Mouse (Mus musculus): ENCODE data around the gene Tex26.

The Tex26 gene

DNA sequence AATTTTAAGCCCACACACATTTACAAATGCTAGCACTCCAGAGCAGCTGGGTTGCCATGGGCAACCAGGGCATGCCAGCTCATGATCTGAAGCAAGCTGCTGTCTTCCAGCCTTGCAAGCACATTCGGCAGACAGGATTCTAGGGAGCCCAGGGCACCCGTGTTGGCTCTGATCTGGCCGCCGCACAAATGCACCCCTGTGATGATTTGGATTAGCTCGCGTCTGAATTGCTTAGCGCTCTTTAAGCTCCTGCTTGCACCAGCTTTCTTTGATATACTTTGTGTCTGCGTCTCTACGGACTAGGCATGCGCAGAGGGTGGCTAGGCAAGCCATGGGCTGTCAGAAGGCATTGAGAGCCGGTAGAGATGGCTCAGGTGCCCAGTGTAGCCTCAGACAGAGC lies 49.7 kb downstream of the Tex26 start:
- DNase-seq (ENCODE audit: low spot score), result peak; percentile 76

DNA sequence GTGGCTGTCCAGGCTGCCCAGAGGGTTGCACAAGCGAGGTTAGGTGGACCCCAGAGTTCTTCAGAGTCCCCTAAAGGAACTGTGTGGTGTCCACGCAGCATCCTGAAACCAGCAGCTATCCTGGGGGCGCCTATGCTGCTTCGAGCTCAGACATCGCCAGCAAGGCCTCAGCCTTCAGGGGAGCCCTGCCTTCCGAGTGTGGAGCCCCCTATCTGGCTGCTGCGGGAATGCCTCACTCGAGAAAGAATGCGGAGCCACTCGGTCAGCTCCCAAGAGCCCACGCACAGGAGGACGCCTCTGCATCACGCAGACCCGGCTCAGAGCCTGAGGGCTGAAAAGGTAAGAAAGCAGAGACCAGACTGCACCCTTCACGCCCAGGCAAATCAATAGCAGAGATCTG lies 50.8 kb downstream of the Tex26 start:
- no peak for DNase-seq (ENCODE audit: low spot score)

DNA sequence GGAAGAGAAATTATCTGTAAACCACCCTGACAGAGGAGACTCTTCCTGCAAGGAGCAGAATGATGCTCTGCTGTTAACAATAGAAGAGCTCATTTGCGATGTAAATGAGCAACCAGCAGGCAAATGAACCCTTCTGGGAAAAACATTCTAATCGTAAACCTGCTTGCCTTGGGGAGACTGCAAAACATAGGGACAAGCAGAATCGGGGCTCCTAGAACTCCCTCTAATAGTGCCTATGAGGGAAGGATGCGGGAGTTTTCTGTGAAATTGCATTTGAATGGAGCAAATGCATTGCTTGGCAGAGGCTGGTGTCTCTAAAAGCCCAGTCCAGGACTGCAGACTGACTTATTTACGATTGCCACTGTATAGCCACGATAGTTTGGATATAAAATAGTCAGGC lies 56.2 kb downstream of the Tex26 start:
- DNase-seq (ENCODE audit: low spot score), result no peak

DNA sequence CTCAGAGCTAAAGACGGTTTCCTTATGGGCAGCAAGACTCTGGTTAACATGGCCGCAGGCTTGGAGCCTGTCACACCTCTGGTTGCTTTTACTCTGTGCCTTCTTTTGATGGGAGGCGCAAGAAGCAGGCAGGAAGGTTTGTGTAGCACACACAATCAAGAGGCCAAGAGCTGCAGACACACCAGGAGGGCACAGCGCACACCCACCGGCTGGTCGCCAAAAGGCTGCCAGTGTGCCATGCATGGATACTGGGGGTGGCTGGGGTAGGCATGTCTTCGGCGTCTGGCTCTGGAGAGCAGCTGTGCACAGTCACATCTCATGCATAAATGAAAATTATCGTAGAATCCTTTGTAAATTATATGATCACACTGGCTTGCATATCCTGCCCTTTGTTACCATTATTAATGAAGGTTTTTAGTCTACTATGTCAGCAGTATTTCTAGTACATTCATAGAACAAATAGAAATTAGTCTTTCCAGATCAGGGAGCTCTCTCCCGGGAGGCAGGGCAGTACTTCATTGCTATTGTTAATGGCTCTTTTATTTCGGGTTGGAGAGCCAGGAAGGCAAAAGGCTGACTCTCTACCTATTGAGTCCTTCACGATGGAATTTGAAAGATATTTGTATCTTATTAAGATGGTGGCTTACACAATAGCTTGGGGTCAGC lies 57.1 kb downstream of the Tex26 start:
- DNase-seq (ENCODE audit: low spot score), result no peak

DNA sequence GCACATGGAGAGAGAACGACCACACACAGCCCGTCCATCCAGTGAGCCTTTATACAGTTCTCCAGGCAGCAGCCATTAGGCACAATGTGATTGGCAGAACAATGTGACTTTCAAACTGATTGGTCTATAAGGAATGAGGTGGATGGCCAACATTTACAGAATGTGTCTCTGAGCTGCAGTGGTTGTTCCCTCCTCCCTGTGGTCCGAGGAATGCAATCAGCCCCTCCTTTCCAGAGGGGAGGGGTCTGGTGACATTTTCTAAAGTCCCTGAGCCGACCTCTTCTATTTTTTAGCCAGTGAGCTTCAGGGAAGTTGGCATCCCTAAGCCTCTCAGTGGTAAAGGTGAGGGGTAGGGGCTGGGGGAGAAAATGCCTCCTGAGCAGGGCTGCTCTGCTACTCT lies 60.5 kb downstream of the Tex26 start:
- DNase-seq (ENCODE audit: low spot score), result no peak

DNA sequence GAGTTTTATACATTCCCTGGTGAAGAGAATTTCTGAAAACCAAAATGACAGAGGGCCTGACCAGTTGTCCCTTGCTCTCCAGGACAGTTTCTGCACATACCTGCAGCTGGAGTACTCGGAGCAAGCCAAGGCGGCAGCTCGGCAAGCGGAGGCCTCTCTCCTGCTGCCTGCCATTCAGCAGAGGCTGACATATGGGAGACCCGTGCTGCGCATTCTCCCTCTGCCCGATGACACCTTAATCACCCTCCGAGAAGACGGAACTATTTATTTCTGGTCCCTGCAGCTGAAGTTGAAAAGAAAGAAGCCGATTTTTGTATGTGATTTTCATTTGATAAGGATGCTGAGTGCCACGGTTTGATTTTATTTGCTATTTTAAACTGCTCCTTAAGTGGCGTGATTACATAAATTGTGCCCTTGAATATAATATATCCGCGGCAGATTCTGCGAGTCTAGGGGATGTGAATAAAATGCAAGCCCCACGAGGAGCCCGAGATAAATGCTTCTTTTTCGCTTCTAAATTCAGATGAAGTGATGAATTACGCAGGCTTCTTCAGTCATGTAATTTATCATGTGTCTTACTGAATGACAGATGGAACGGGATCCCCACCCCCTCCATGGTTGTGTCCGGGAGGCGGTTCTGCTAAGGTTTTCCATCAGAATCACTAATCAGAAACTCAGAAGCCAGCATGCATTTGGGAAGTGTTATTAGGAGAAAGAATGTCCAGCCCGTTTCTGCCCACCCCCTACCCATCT lies 64.1 kb downstream of the Tex26 start:
- no peak for DNase-seq (ENCODE audit: low spot score)

DNA sequence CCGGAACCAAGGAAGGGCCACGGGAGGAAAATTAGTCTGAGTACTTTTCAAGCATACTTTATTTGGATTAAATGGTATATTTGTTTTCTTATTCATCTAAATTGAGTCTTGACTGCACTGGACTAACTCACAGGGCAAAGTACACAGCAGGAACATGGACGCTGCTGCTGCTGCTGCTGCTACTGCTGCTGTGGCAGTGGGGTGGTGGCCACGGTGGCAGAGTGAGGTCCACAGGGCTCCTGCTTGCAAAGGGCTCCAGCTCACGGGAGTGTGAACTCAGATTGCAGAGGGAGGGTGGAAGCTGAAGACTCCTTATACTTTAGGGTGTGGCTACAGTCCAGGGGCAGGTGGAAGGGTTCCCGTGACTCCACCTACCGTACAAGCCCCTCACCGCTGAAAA lies 65.5 kb downstream of the Tex26 start:
- no peak for DNase-seq (ENCODE audit: low spot score)

DNA sequence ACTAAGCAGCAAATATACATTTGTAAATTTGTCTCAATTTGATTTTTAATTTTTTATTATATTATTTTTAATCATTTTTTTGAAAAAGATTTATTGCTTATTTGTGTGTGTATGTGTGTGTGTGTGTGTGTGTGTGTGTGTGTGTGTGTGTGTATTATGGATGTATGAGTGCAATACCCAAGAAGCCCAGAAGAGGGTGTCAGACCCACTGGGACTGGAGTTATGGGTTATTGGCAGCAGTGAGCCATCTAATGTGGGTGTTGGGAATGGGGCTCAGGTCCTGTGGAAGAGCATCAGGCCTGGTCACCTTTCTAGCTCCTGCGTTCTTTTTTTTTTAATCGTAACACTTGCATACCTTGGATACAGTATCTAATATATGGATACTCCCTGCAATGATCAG lies 66.6 kb downstream of the Tex26 start:
- no peak for DNase-seq (ENCODE audit: low spot score)

DNA sequence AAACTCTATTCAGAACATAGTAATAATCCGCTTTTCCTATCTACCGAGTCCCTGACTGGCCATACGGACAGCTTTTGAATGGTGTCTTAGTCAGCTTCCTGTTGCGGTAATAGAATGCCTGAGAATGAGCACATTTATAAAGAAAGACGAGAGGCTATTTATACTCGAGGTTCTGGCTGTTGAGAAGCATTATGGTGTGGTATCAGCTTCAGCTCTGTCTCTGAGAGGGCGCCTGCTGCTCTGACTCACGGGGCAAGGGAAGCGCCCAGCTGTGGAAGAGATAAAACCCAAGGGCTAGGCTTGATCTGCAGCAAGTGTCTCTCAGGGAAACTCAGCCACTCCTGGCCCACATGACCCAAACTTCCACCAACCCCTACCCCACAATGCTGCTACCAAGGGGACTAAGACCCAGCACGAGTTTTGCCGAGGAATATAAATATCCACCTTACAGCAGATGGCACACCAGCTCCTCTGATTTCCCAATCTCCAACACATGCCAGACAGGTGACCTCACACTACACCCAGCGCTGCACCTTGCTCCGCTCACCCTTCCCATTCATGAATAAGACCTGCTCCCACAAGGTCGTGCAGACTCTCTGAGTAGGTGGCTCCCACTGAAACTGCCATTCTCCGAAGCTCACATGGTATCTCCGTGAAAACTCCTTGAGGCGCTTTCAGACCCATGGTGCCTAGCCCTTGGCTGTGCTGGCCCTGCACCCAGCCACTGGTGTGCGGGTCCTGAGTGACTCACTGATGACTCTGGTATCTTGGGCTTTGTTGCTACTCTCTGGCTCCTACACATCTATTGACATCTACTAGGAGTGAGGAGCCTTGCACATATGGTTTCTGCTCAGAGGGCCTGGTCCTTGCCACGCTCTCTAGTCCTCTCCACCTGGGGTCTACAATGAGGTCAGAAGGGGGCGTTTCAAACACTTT lies 68.9 kb downstream of the Tex26 start:
- no peak for DNase-seq (ENCODE audit: low spot score)

DNA sequence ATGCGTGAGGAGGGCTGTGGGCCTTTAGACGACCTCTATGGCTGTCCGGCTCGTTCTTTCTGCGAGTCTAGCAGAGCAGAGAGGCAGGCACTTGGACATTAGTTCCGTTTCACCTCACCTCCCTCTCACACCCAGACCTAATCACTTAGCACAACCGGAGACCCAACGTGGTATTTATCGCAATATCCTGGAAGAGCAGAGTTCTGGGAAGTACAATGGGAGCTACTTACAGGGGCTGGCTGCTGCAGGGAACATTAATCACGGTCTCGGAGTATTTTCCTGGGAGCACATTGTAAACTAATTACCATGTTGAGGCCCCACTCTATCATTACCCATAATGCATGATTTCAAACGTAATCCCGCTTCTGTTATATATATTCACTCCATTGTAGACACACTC lies 70.9 kb downstream of the Tex26 start:
- no peak for DNase-seq (ENCODE audit: low spot score)

DNA sequence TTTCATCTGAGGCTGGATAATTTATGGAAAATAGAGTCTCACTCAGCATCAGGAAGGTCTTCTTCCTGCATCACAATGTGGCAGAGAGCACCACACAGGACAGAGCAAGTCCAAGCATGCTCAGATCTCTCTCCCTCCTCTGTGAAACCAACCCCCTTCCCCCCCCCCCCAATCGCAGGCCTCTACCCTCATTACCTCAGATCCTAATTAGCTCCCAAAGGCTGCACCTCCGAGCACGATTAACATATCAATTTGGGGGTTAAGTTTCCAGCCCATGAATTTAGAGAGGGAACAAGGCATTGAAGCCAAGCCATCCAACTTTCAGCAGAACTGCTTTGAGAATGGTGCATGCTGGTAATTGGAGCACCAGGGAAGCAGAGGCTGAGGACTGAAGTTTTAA lies 73.2 kb downstream of the Tex26 start:
- DNase-seq (ENCODE audit: low spot score), result no peak

DNA sequence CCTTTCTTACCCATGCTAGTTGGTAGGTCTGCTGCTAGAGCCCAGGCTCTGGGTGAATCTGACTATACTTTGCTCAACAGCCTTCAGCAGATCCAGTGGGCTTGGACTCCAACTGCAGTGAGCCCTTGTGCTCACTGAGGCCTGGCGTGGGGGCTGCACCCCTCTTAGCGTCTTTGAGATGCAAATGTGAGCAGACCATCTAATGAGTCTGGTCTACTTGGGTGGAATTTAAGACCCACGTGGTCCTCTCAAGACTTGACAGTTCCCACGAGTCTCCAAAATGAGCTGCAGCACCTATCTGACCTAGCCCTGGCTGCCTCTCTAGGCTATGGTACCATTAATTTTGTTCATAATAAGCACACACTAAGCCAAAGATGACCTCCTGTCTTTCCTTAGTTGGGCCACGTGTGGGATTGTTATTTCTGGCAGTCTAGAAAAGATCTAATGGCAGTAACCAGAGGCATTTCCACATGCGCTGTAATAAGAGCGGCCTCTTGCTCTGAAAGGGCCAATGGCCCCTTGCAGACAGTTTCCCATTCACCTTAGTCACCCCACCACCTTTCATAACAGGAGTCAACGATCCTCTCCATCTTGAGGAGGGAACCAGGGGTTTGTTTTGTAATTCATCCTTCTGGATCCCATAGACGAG lies 74.1 kb downstream of the Tex26 start:
- no peak for DNase-seq (ENCODE audit: low spot score)

DNA sequence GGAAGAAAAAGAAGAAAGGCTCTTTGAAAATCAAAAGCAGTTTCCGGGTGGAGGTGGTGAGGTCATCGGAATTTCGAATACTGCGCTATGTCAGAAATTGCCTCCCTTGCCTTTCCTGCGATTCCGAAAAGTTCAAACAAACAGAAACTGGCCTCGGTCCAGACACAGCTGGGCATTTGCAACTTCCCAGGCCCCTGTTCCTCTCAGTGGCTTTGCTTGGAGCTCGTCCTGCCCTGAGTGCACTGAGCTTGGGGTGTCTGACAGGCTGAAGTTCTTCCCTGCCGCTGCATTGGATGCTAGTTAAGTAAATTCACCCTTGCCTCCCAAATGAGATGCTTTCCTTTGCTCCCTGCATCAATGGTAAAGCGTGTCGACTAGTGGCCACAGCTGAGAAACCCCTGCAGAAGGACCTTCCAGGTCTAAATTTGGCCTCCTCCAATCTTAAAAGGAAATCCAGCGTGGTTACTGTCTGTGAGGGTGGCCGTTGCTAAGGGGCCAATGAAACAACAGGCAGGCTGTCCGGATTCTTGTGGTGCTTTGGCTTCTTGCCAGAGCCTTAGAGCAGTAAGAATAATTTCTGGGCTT lies 74.7 kb downstream of the Tex26 start:
- no peak for DNase-seq (ENCODE audit: low spot score)

DNA sequence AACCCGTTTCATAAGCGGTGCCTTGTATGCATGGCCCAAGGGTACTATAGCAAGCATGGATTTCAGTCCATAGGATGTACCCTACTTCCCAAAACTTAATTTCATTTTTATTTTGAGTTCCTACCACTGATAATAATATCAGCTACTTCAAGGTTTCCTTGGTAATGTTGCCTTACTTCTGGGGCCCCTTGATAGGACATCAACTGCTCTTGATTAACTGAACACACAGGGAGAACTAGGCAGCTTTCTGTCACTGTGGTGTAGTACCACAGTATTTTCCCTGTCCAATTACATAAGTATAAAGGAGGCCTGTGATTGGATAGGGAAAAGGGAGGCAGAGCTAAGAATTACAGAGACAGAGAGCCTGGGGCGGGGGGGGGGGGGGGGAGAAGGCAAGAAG lies 75.4 kb downstream of the Tex26 start:
- no peak for DNase-seq (ENCODE audit: low spot score)

DNA sequence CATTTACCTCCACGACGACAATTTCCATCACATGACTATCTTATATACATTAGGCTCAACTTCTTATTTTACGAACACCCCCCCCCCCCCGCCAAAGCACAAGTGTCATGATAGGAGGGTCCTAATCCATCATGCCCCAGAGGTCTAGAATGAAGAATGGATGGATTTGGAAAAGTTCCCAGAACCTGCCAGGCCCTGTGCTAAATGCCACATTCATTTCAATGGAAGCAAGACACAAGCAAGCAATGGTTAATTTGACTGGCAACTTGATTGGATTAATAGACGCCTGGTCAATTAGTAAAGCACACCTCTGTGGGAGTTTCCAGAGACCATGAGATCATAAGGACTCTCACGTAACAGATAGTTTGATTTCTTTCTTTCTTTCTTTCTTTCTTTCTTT lies 77.7 kb downstream of the Tex26 start:
- no peak for DNase-seq (ENCODE audit: low spot score)

All from left cerebral cortex, adult 11 months (tissue).